In the genomic region with DNA sequence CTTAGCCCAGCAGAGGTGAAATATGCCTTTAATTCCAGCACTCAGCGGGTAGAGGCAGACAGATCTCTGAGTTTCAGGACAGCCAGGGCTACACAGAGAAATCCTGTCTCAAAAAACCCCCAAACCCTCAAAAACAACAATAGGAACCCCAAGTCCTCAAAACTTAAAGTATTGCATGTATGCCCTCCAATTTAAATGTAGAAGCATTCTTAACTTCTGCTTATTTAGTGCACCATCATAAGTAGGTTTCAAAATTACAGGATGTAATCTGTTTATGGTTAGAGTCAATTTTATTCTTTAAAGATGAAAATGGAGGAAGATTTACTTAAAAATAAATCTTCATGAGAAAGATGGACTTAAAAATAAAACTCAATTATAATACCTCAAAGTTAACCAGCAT, we compare ENCODE assay signal across 19 mouse cellular contexts.
"Had no signal": no experiment of that assay in that cellular context is flagged by ENCODE, and none has a peak within 500 bp of the region (broad histone marks: within the 10 kb centered on the region; RNA-seq: fewer than 3 reads in every experiment).

No protein-coding gene starts in this region.

- H3K9me3 ChIP-seq: liver, embryonic 15.5 days; lung, embryonic 15.5 days; megakaryocyte, embryonic 14.5 days; midbrain, embryonic 13.5 days; midbrain, embryonic 15.5 days; neural tube, embryonic 12.5 days; stomach, embryonic 15.5 days had no signal

- H3K27ac ChIP-seq: liver, embryonic 15.5 days; lung, embryonic 15.5 days; macrophage; midbrain, embryonic 13.5 days; midbrain, embryonic 15.5 days; neural tube, embryonic 12.5 days; stomach, embryonic 15.5 days; stomach, postnatal 0 days had no signal

- H3K27me3 ChIP-seq: liver, embryonic 15.5 days; lung, embryonic 15.5 days; megakaryocyte, embryonic 14.5 days; midbrain, embryonic 13.5 days; midbrain, embryonic 15.5 days; neural tube, embryonic 12.5 days; stomach, embryonic 15.5 days had no signal

- ATAC-seq: liver, postnatal 0 days; lung, postnatal 0 days; midbrain, embryonic 13.5 days; midbrain, embryonic 15.5 days had no signal

- DNase-seq: liver, postnatal 0 days; lung, adult 2 months; lung, postnatal 14 days; lung, postnatal 36 days; right cerebral cortex, postnatal 14 days; right cerebral cortex, postnatal 4 days; thymus, adult 2 months; thymus, postnatal 25 days; thymus, postnatal 4 days had no signal

- H3K36me3 ChIP-seq: liver, embryonic 15.5 days; lung, embryonic 15.5 days; midbrain, embryonic 13.5 days; midbrain, embryonic 15.5 days; neural tube, embryonic 12.5 days; stomach, embryonic 15.5 days had no signal

- H3K4me3 ChIP-seq: liver, embryonic 15.5 days; lung, embryonic 15.5 days; megakaryocyte, embryonic 14.5 days; midbrain, embryonic 13.5 days; midbrain, embryonic 15.5 days; neural tube, embryonic 12.5 days; stomach, embryonic 15.5 days had no signal

- H3K4me1 ChIP-seq: neural tube, embryonic 12.5 days had no signal
